Comparison of ENCODE assay signal across 27 mouse cellular contexts in the genomic region with DNA sequence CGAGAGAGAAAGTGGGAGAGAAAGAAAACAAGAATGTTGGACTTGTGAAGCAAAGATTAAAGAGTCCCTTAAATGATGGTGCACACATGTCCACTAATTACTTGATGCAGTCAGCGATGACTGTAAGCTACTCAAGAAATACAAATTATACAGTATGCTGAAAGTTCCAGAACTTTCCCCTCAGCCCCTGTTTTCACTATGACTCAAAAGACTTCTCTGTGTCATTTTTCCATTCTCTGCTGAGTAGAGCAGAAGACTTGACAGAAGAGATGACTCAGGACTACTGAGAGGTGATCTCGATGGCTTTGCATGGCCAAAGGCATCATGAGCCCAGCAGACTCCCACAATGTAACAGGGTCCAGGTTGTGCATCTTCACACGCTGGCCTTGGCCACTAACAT.
"Had no signal": no experiment of that assay in that cellular context is flagged by ENCODE, and none has a peak within 500 bp of the region (broad histone marks: within the 10 kb centered on the region; RNA-seq: fewer than 3 reads in every experiment).

No protein-coding gene starts in this region.

- H3K9ac ChIP-seq: embryonic facial prominence, embryonic 12.5 days; embryonic facial prominence, embryonic 13.5 days; embryonic facial prominence, embryonic 15.5 days; forebrain, embryonic 12.5 days; forebrain, embryonic 13.5 days; forebrain, embryonic 15.5 days; forebrain, postnatal 0 days had no signal

- H3K27ac ChIP-seq: embryonic facial prominence, embryonic 10.5 days; embryonic facial prominence, embryonic 12.5 days; embryonic facial prominence, embryonic 13.5 days; embryonic facial prominence, embryonic 15.5 days; forebrain, embryonic 10.5 days; forebrain, embryonic 12.5 days; forebrain, embryonic 13.5 days; forebrain, embryonic 15.5 days; gastrocnemius, adult 2 months; heart, adult 2 months had no signal

- H3K27me3 ChIP-seq: embryonic facial prominence, embryonic 12.5 days; embryonic facial prominence, embryonic 13.5 days; embryonic facial prominence, embryonic 15.5 days; forebrain, embryonic 12.5 days; forebrain, embryonic 13.5 days; forebrain, embryonic 15.5 days had no signal

- H3K9me3 ChIP-seq: embryonic facial prominence, embryonic 12.5 days; embryonic facial prominence, embryonic 13.5 days; embryonic facial prominence, embryonic 15.5 days; forebrain, embryonic 13.5 days; forebrain, embryonic 15.5 days had no signal

- H3K36me3 ChIP-seq: embryonic facial prominence, embryonic 10.5 days; embryonic facial prominence, embryonic 12.5 days; embryonic facial prominence, embryonic 13.5 days; embryonic facial prominence, embryonic 15.5 days; forebrain, embryonic 10.5 days; forebrain, embryonic 12.5 days; forebrain, embryonic 15.5 days had no signal

- DNase-seq: cerebellum, adult 9-10 months; cerebellum, adult 9-11 months; cerebellum, postnatal 10 days; cerebellum, postnatal 14 days; cerebellum, postnatal 25 days; cerebellum, postnatal 36 days; embryo, embryonic 11 days; forebrain, postnatal 0 days; gastrocnemius, adult 2 months; gastrocnemius, postnatal 10 days; gastrocnemius, postnatal 14 days; gastrocnemius, postnatal 25 days; gastrocnemius, postnatal 36 days; heart, adult 11 months; heart, adult 18-20 months; heart, adult 2 months had no signal

- H3K4me3 ChIP-seq: embryonic facial prominence, embryonic 10.5 days; embryonic facial prominence, embryonic 12.5 days; embryonic facial prominence, embryonic 13.5 days; embryonic facial prominence, embryonic 15.5 days; erythroblast, embryonic 14.5 days; forebrain, embryonic 10.5 days; forebrain, embryonic 12.5 days; forebrain, embryonic 13.5 days; forebrain, embryonic 15.5 days; gastrocnemius, adult 2 months; heart, adult 2 months had no signal

- ATAC-seq: forebrain, embryonic 13.5 days; forebrain, embryonic 14.5 days; forebrain, embryonic 15.5 days; forebrain, embryonic 16.5 days; forebrain, postnatal 0 days had no signal

- H3K4me1 ChIP-seq: forebrain, embryonic 12.5 days; forebrain, embryonic 13.5 days; forebrain, embryonic 15.5 days had no signal

- H3K4me2 ChIP-seq: embryonic facial prominence, embryonic 12.5 days; embryonic facial prominence, embryonic 13.5 days; embryonic facial prominence, embryonic 15.5 days; forebrain, embryonic 12.5 days; forebrain, embryonic 13.5 days; forebrain, embryonic 15.5 days had no signal
